Mouse (Mus musculus): ENCODE data around the gene Entpd1. TPM values are rescaled to one million over a fixed set of nuclear protein-coding genes. Genes with fewer than 3 reads are reported as not detected.
"Not testable (repeated sequence)": the region's sequence is repeated elsewhere in the genome, so short reads cannot be mapped to it uniquely, and the experiment has no call there.

Entpd1 gene
- total and polyA plus RNA-seq, 2 experiments, result 1.6 to 4.6 TPM

DNA sequence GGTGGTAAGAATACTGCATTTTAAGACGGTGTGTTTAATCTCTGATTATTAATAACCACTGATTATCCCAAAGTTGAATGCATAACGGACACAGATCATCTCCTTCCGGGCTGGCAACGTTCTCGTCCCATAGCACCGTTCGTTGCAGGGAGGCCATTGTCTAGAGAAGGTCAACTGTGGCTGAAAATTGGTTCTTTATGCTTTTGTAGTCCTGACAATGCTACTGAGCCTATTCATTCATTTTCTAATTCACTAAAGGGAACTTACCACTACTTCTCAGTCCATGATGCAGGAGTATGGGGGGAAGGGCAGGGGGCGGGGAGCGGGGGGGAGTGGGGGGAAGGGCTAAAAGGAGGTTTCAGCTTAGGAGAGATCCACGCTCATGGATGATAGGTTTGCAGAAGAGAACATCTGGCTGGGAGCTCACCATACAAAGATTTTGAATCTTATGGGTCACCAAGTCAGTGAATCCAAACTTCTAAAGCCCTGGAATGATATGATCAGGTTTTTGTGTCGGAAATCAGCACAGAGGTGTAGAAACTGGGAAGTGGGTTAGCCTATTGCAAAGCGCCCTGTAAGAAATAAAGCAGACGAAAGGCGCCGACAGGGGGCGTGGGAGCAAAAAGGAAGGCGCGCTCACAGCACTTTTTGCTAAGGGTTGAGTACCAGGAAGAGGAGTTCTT is 23.2 kb upstream of the Entpd1 start:
- Histone ChIP-seq H3K4me3 (ENCODE audit: insufficient read depth, low read depth, low read length) (peak overlapping the region; percentile 90), H3K36me3 (ENCODE audit: control insufficient read depth, insufficient read depth, low read length) (no peaks in the 10 kb centered on the region), H3K79me2 (ENCODE audit: control insufficient read depth, insufficient read depth, low read length) (no peaks in the 10 kb centered on the region), H3K9ac (ENCODE audit: low read depth, low read length) (no peak overlapping the region), H3K27me3 (ENCODE audit: control insufficient read depth, insufficient read depth, low read length) (no peaks in the 10 kb centered on the region), H3K27ac (replicated peaks; ENCODE audit: insufficient read depth, low read depth, low read length) (no peak overlapping the region), H3K4me1 (ENCODE audit: control insufficient read depth, insufficient read depth, low read length) (peaks cover 2% of the 10 kb centered on the region; the same call in 1 of the 2 replicates)
- peak; percentile 43 for DNase-seq (ENCODE audit: extremely low read depth, low read depth, low spot score)
- TF ChIP-seq CTCF (IDR thresholded peaks at IDR 0.05; ENCODE audit: low read depth, low read length), result peak; percentile 78
- no peak for TF ChIP-seq POLR2A (IDR thresholded peaks at IDR 0.05; ENCODE audit: extremely low read depth, insufficient read depth, low read length)
- whole genome bisulfite sequencing, result under 1% methylated on average over 18 of the region's 18 CpGs

DNA sequence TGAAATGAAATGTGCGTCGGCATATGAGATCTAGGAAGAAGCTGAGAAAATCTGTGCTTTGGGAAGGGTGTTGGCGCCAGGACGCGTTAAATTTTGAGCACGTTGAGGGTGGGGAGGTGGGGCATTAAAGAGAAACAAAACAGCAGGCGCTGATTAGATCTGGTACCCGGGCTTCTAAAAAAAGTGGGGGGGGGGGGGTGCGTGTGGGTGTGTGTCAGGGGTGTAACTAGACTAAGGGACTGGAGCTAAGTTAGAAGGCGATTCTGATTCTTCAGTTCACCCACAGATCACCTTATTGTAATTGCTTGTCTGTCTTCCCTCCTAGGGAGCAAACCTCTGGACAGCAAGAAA is 22.7 kb upstream of the Entpd1 start:
- Histone ChIP-seq H3K4me1 (ENCODE audit: control insufficient read depth, insufficient read depth, low read length) (peaks cover 2% of the 10 kb centered on the region; the same call in 1 of the 2 replicates), H3K79me2 (ENCODE audit: control insufficient read depth, insufficient read depth, low read length) (no peaks in the 10 kb centered on the region), H3K9ac (ENCODE audit: low read depth, low read length) (peak overlapping the region; percentile 71), H3K36me3 (ENCODE audit: control insufficient read depth, insufficient read depth, low read length) (no peaks in the 10 kb centered on the region), H3K4me3 (ENCODE audit: insufficient read depth, low read depth, low read length) (peak overlapping the region; percentile 47), H3K27ac (replicated peaks; ENCODE audit: insufficient read depth, low read depth, low read length) (no peak overlapping the region), H3K27me3 (ENCODE audit: control insufficient read depth, insufficient read depth, low read length) (no peaks in the 10 kb centered on the region)
- DNase-seq (ENCODE audit: extremely low read depth, low read depth, low spot score), result no peak
- TF ChIP-seq POLR2A (IDR thresholded peaks at IDR 0.05; ENCODE audit: extremely low read depth, insufficient read depth, low read length) (no peak), CTCF (IDR thresholded peaks at IDR 0.05; ENCODE audit: low read depth, low read length) (no peak)
- WGBS, result 3% methylated on average over 10 of the region's 10 CpGs

DNA sequence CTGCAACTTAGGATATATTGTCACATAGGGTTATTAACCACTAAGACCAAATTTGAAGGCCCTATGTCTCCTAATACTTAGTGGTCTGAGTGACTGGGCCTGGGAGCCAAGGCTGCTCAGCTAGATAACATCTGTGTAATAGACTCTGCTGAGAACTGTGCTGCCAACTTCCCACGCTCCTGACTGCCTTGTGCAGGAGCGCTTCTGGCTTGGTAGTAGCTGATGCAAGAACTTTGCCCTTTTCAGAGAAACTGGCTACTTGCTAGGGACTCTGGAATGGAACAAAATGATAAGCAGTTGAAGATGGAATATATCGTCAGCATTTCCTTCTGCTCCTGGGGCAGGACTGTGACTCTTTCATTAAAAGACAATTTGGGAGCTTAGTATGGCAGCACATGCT is 16.9 kb upstream of the Entpd1 start:
- no peak overlapping the region for H3K4me3 ChIP-seq (ENCODE audit: insufficient read depth, low read depth, low read length)
- no peaks in the 10 kb centered on the region for H3K4me1 ChIP-seq (ENCODE audit: control insufficient read depth, insufficient read depth, low read length)
- WGBS, result 71% methylated on average over 3 of the region's 3 CpGs
- DNase-seq (ENCODE audit: extremely low read depth, low read depth, low spot score), result peak; percentile 7
- H3K27ac ChIP-seq (replicated peaks; ENCODE audit: insufficient read depth, low read depth, low read length), result no peak overlapping the region
- H3K79me2 ChIP-seq (ENCODE audit: control insufficient read depth, insufficient read depth, low read length), result no peaks in the 10 kb centered on the region
- TF ChIP-seq POLR2A (IDR thresholded peaks at IDR 0.05; ENCODE audit: extremely low read depth, insufficient read depth, low read length), result no peak
- no peak for TF ChIP-seq CTCF (IDR thresholded peaks at IDR 0.05; ENCODE audit: low read depth, low read length)
- H3K27me3 ChIP-seq (ENCODE audit: control insufficient read depth, insufficient read depth, low read length), result no peaks in the 10 kb centered on the region
- peaks cover 1% of the 10 kb centered on the region; the same call in 1 of the 2 replicates for H3K36me3 ChIP-seq (ENCODE audit: control insufficient read depth, insufficient read depth, low read length)
- H3K9ac ChIP-seq (ENCODE audit: low read depth, low read length), result no peak overlapping the region

DNA sequence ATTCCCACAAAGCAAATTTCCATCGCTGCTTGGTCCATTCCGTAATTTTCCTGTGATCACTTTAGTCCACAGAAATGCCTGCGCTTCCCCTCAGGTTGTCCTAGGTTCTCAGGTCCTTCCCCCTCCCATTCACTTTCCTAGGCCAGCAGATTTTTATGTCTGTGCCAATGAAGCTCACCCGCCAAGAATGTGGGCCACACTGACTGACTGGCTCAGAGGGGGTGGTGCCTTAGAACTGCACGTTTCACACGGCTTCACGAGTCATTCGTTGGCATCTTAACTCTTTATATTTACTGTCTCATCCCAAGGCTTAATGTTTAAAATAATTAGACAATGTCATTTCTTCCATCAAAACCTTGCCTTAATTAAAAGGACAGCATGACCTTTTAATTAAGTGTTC is 16.3 kb upstream of the Entpd1 start:
- 88% methylated on average over 8 of the region's 8 CpGs for WGBS
- no peak for TF ChIP-seq CTCF (IDR thresholded peaks at IDR 0.05; ENCODE audit: low read depth, low read length)
- no peak for TF ChIP-seq POLR2A (IDR thresholded peaks at IDR 0.05; ENCODE audit: extremely low read depth, insufficient read depth, low read length)
- Histone ChIP-seq H3K79me2 (ENCODE audit: control insufficient read depth, insufficient read depth, low read length) (no peaks in the 10 kb centered on the region), H3K9ac (ENCODE audit: low read depth, low read length) (no peak overlapping the region), H3K4me1 (ENCODE audit: control insufficient read depth, insufficient read depth, low read length) (no peaks in the 10 kb centered on the region), H3K27me3 (ENCODE audit: control insufficient read depth, insufficient read depth, low read length) (no peaks in the 10 kb centered on the region), H3K27ac (replicated peaks; ENCODE audit: insufficient read depth, low read depth, low read length) (no peak overlapping the region), H3K4me3 (ENCODE audit: insufficient read depth, low read depth, low read length) (no peak overlapping the region), H3K36me3 (ENCODE audit: control insufficient read depth, insufficient read depth, low read length) (peaks cover 1% of the 10 kb centered on the region; the same call in 1 of the 2 replicates)
- no peak for DNase-seq (ENCODE audit: extremely low read depth, low read depth, low spot score)

DNA sequence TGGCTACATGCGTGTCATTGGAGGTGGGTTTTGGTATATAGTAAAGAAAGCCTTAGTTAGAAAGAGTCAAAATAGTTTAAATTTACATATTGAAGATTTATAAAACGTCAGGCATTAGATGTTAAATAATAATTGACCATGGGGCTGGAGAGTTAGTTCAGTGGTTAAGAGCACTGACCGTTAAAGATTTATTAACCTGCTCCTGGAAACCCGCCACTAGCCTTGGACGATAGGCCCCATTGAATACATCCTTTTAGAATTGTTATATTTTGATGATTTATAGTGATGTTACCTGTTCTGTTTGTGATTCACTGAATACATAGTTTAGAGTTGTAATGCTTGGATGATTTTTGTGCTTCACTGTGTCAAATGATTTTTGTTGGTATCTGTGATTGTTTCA is 11.3 kb upstream of the Entpd1 start:
- not testable (repeated sequence) for H3K79me2 ChIP-seq (ENCODE audit: control insufficient read depth, insufficient read depth, low read length); H3K27ac ChIP-seq (replicated peaks; ENCODE audit: insufficient read depth, low read depth, low read length); DNase-seq (ENCODE audit: extremely low read depth, low read depth, low spot score); H3K9ac ChIP-seq (ENCODE audit: low read depth, low read length); H3K4me3 ChIP-seq (ENCODE audit: insufficient read depth, low read depth, low read length); H3K36me3 ChIP-seq (ENCODE audit: control insufficient read depth, insufficient read depth, low read length); H3K4me1 ChIP-seq (ENCODE audit: control insufficient read depth, insufficient read depth, low read length); H3K27me3 ChIP-seq (ENCODE audit: control insufficient read depth, insufficient read depth, low read length)
- WGBS, result 90% methylated on average over 5 of the region's 5 CpGs

DNA sequence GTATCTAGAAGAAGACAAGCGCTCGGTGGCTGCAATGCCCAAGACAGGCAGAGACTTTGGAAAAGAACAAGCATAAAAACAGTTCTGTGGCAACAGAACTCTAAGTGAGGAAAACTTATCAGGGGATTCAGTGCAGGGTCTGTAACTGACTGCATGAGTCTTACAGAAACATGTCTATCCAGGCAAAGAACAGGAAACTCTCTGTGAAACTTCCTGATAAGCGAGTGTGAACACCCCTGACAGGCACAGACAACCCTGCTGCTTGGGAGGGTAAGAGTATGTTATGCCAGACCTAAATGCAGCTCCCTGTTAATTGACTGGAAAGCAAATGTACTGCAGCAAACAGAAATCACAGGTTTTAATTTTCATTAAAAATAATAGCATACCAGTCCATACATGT is 10.3 kb upstream of the Entpd1 start:
- H3K4me3 ChIP-seq (ENCODE audit: insufficient read depth, low read depth, low read length), result no peak overlapping the region
- H3K9ac ChIP-seq (ENCODE audit: low read depth, low read length), result no peak overlapping the region
- H3K27ac ChIP-seq (replicated peaks; ENCODE audit: insufficient read depth, low read depth, low read length), result no peak overlapping the region
- WGBS, result 94% methylated on average over 3 of the region's 3 CpGs
- H3K79me2 ChIP-seq (ENCODE audit: control insufficient read depth, insufficient read depth, low read length), result no peaks in the 10 kb centered on the region
- no peaks in the 10 kb centered on the region for H3K4me1 ChIP-seq (ENCODE audit: control insufficient read depth, insufficient read depth, low read length)
- DNase-seq (ENCODE audit: extremely low read depth, low read depth, low spot score), result no peak
- TF ChIP-seq CTCF (IDR thresholded peaks at IDR 0.05; ENCODE audit: low read depth, low read length), result no peak
- H3K36me3 ChIP-seq (ENCODE audit: control insufficient read depth, insufficient read depth, low read length), result peaks cover 5% of the 10 kb centered on the region
- H3K27me3 ChIP-seq (ENCODE audit: control insufficient read depth, insufficient read depth, low read length), result no peaks in the 10 kb centered on the region
